Mouse (Mus musculus) thymus, adult 2 months (tissue): ENCODE measurements around the gene Tef.

Experiments used
- CTCF ChIP-seq: fragments of 200-500 bp; IDR thresholded peaks from 2 replicates; pipeline ENCODE4 v1.5.1; 2012; ENCODE audit warnings: mild to moderate bottlenecking, control low read depth, low read length, moderate library complexity, borderline replicate concordance; ENCODE audit not compliant: control insufficient read depth, poor library complexity, insufficient read depth; ENCODE audit errors: extremely low read depth
- POLR2A ChIP-seq: fragments of 200-500 bp; IDR thresholded peaks from 2 replicates; pipeline ENCODE4 v1.6.1; 2012; ENCODE audit warnings: mild to moderate bottlenecking, low read length, control low read depth, moderate library complexity; ENCODE audit not compliant: control insufficient read depth, poor library complexity, insufficient read depth; ENCODE audit errors: extremely low read depth

DNA sequence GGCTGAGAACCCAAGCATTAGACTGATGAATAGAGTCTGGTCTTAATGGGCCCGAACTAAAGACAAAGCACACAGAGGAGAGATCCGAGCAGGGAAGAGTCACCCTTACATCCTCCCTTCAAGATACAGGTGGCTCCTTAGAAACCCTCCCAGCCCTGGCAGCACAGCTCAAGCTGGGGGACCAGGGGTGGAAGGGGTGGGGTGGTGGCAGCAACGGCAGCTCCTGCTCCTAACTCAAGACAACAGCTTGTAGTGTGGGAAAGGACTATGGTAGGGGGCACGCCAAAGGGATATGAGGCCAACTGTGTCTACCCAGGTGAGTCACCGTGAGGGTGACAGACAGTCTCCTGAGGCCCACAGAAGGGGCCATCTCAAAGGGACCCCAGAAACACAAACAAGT, 45.6 kb downstream of the Tef start:
- TF ChIP-seq CTCF (no peak), POLR2A (no peak)
